In genomic region chr9:117967080-117967479, GRCm38 (mm10) we compare ENCODE assay signal across 14 mouse cellular contexts.
A peak's percentile ranks its signal among the peaks of the same experiment; 100 is the strongest.
DNase-seq lines count a peak whose midpoint lies in the region; TF ChIP-seq lines count a peak whose summit lies in the region.
"Had no signal": no experiment of that assay in that cellular context is flagged by ENCODE, and none has a peak within 500 bp of the region (broad histone marks: within the 10 kb centered on the region; RNA-seq: fewer than 3 reads in every experiment).

No protein-coding gene starts in this region.

- TF ChIP-seq POLR2A in kidney, adult 2 months (IDR thresholded peaks at IDR 0.05; ENCODE audit: low read depth, low read length), result no peak

- H3K4me1 ChIP-seq in kidney, adult 2 months (ENCODE audit: control insufficient read depth, insufficient read depth, low read length), result no peaks in the 10 kb centered on the region
- H3K4me1 ChIP-seq: limb, embryonic 13.5 days; liver, embryonic 13.5 days had no signal

- H3K4me3 ChIP-seq in kidney, adult 2 months (ENCODE audit: insufficient read depth, low read depth, low read length), result no peak overlapping the region
- H3K4me3 ChIP-seq: embryonic facial prominence, embryonic 10.5 days; gastrocnemius, adult 2 months; limb, embryonic 13.5 days; liver, embryonic 13.5 days; midbrain, embryonic 10.5 days had no signal

- peak; percentile 10 for DNase-seq in cerebellum, postnatal 25 days
- DNase-seq in cerebellum, adult 9-10 months, result no peak
- peak; percentile 43 for DNase-seq in Muller cell, postnatal 12 days (ENCODE audit: inconsistent ontology term)
- DNase-seq in kidney, adult 2 months, result peak; percentile 63
- DNase-seq in kidney, postnatal 14 days, result peak; percentile 53
- DNase-seq in heart, adult 11 months, result no peak
- DNase-seq in urinary bladder, postnatal 25 days (ENCODE audit: low spot score), result no peak
- DNase-seq: liver, embryonic 13.5 days had no signal

- no peaks in the 10 kb centered on the region for H3K27me3 ChIP-seq in kidney, adult 2 months (replicated peaks; ENCODE audit: control insufficient read depth, insufficient read depth, low read length)
- H3K27me3 ChIP-seq: limb, embryonic 13.5 days; liver, embryonic 13.5 days had no signal

- 35% methylated on average over 2 of the region's 2 CpGs for WGBS in kidney, adult 2 months

- H3K27ac ChIP-seq in kidney, adult 2 months (ENCODE audit: insufficient read depth, low read depth, low read length), result no peak overlapping the region
- H3K27ac ChIP-seq: embryonic facial prominence, embryonic 10.5 days; gastrocnemius, adult 2 months; limb, embryonic 13.5 days; liver, embryonic 13.5 days; macrophage; midbrain, embryonic 10.5 days had no signal

- H3K36me3 ChIP-seq in kidney, adult 2 months (ENCODE audit: control insufficient read depth, insufficient read depth, low read length), result no peaks in the 10 kb centered on the region
- H3K36me3 ChIP-seq: embryonic facial prominence, embryonic 10.5 days; G1E; limb, embryonic 13.5 days; liver, embryonic 13.5 days; midbrain, embryonic 10.5 days had no signal

- TF ChIP-seq CTCF in kidney, adult 2 months (conservative IDR thresholded peaks at IDR 0.05; ENCODE audit: insufficient read depth, insufficient read length, low read depth, low read length), result no peak

Comparison
In these comparisons a context has a peak if more than half of its experiments do, and no peak if none do; other contexts are left out.
1. DNase-seq: peak in cerebellum, postnatal 25 days (2 of 2), Muller cell, postnatal 12 days (single experiment), kidney, adult 2 months (single experiment) and kidney, postnatal 14 days (single experiment); none in cerebellum, adult 9-10 months (single experiment), heart, adult 11 months (single experiment) and urinary bladder, postnatal 25 days (single experiment).